Mouse (Mus musculus) limb, embryonic 10.5 days (tissue): ENCODE measurements around the gene Fas. TPM values are rescaled to one million over a fixed set of nuclear protein-coding genes. Genes with fewer than 3 reads are reported as not detected.

Source experiments
- DNase-seq: peaks from one replicate; pipeline ENCODE4 v3.0.0-alpha.2; 2017; ENCODE audit warnings: low spot score
- H3K27ac ChIP-seq: fragments of 300-500 bp; sonication (generic); 2 replicates; pipeline ENCODE4 v1.5.1; 2016; ENCODE audit warnings: mild to moderate bottlenecking
- H3K27me3 ChIP-seq: fragments of 300-500 bp; sonication (generic); 2 replicates; pipeline ENCODE4 v1.6.1; 2016; ENCODE audit warnings: low read depth, mild to moderate bottlenecking; ENCODE audit not compliant: poor library complexity, severe bottlenecking
- H3K36me3 ChIP-seq: fragments of 300-500 bp; sonication (generic); 2 replicates; pipeline ENCODE4 v1.6.1; 2016; ENCODE audit warnings: mild to moderate bottlenecking, moderate library complexity
- H3K4me1 ChIP-seq: fragments of 300-500 bp; sonication (generic); 2 replicates; pipeline ENCODE4 v1.6.1; 2016
- H3K4me3 ChIP-seq: fragments of 300-500 bp; sonication (generic); 2 replicates; pipeline ENCODE4 v1.5.1; 2016; ENCODE audit warnings: mild to moderate bottlenecking, moderate library complexity
- H3K9me3 ChIP-seq: fragments of 300-500 bp; sonication (generic); replicated peaks from 2 replicates; pipeline ENCODE4 v1.6.1; 2016; ENCODE audit warnings: mild to moderate bottlenecking
- WGBS: fragments of 180-500 bp; shearing (Covaris S2); methylation state at CpG from one replicate; pipeline ENCODE4 v1.1.7; 2016; 5-methylcytosine and 5-hydroxymethylcytosine counted together
- polyA plus RNA-seq: library from polyadenylated mRNA; unstranded; fragments of >200 nt; fragmentation: Nextera tagmentation; extraction: Ambion mirVana; gene quantifications from 2 replicates; pipeline ENCODE4 v1.2.1, GENCODE M21; 2016

The Fas gene
- 0.53 and 0.94 TPM in 2 replicates for polyA plus RNA-seq

DNA sequence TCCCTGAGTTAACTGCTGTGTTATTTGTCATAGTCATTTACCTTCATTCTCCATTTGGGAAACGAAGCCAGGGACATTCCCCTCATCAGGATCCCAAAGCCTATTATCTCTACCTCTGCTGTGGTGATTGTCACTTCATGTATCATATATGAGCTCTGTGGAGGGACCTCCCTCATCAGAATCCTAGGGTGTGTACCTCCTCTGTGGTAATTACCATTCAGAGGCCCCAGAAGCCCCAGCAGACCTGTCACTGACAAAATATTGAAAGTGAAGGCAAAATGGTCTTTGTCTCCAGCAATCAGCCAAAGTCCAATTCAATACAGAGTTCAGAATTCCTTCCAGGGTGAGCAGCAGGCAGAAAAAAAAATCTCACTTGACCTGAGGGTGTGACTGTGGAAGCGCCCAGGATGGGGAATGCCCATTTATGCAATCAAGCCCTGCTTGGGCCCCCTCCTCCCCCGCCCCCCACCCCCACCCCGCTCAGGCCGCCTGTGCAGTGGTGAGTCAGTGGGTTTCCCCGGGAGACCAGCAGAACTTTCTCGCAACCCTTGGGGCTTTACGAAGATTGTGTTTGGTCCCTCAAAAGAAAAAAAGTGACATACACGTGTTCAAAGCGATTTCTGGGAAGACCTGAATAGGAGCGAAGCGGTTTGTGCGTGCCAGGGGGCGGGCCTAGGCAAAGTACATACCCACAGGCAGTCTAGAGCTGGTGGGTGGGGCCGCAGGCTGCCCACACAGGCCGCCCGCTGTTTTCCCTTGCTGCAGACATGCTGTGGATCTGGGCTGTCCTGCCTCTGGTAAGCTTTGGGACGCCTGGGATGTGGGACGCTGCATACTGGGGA lies at the start of gene Fas:
TSS of gene Fas (plus strand) at position 719 of the 842 bp plus-strand sequence.
- Histone ChIP-seq H3K36me3 (no peaks in the 10 kb centered on the region), H3K27me3 (peaks cover 20% of the 10 kb centered on the region), H3K27ac (peak within 1 kb of the TSS; percentile 33), H3K4me1 (peaks cover 14% of the 10 kb centered on the region), H3K9me3 (no peaks in the 10 kb centered on the region), H3K4me3 (peak within 1 kb of the TSS; percentile 56)
- DNase-seq = peak; percentile 64
- WGBS = 4% methylated on average over 19 of the region's 19 CpGs

- no peaks in the 10 kb centered on the region for H3K27me3 ChIP-seq
- no peaks in the 10 kb centered on the region for H3K9me3 ChIP-seq
- WGBS = 73% methylated on average over 15 of the region's 15 CpGs
- no peaks in the 10 kb centered on the region for H3K4me1 ChIP-seq
- no peak overlapping the region for H3K4me3 ChIP-seq
- no peak overlapping the region for H3K27ac ChIP-seq
- no peak for DNase-seq
- peaks cover 28% of the 10 kb centered on the region for H3K36me3 ChIP-seq
These were observed 49.1 kb upstream of the Fas start for GRCm38 (mm10) chr19:34241247-34241915.

- no peaks in the 10 kb centered on the region for H3K4me1 ChIP-seq
- no peak for DNase-seq
- H3K36me3 ChIP-seq = peaks cover 14% of the 10 kb centered on the region
- H3K9me3 ChIP-seq = no peaks in the 10 kb centered on the region
- no peaks in the 10 kb centered on the region for H3K27me3 ChIP-seq
- H3K27ac ChIP-seq = no peak overlapping the region
- H3K4me3 ChIP-seq = no peak overlapping the region
These were observed 47.5 kb upstream of the Fas start for GRCm38 (mm10) chr19:34242925-34243324.

DNA sequence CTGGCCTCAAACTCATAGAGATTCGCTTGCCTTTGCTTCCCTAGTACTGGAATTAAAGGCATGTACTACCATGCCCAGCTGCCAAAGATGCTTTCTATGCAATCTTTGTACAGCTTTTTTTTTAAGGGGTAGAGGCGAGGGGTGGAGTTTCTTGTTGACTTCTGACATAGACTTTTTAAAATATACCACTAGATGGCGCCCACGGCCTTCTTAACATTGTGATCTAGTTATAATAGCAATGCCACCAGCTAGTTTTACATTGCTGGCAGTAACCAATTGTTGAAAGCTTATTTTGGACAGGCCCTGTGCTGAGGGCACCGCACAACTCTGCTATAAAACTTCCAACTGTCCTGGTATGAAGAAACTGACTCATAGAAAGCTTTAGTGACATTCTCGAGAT lies 46.4 kb upstream of the Fas start:
- Histone ChIP-seq H3K4me1 (no peaks in the 10 kb centered on the region), H3K27me3 (no peaks in the 10 kb centered on the region), H3K36me3 (peaks cover 6% of the 10 kb centered on the region; the same call in 1 of the 2 replicates), H3K27ac (no peak overlapping the region), H3K4me3 (no peak overlapping the region), H3K9me3 (no peaks in the 10 kb centered on the region)
- DNase-seq = peak; percentile 45
- 22% methylated on average over 6 of the region's 6 CpGs for WGBS

- WGBS = 82% methylated on average over 5 of the region's 5 CpGs
- Histone ChIP-seq H3K4me1 (no peaks in the 10 kb centered on the region), H3K4me3 (no peak overlapping the region), H3K9me3 (no peaks in the 10 kb centered on the region), H3K36me3 (no peaks in the 10 kb centered on the region), H3K27ac (no peak overlapping the region), H3K27me3 (no peaks in the 10 kb centered on the region)
- no peak for DNase-seq
These were observed 41.9 kb upstream of the Fas start for GRCm38 (mm10) chr19:34248558-34248957.

GRCm38 (mm10) chr19:34250621-34251020 lies 39.8 kb upstream of the Fas start:
- Histone ChIP-seq H3K27me3 (no peaks in the 10 kb centered on the region), H3K27ac (no peak overlapping the region), H3K9me3 (no peaks in the 10 kb centered on the region), H3K4me3 (no peak overlapping the region), H3K36me3 (no peaks in the 10 kb centered on the region), H3K4me1 (peaks cover 6% of the 10 kb centered on the region; the same call in 1 of the 2 replicates)
- WGBS = 88% methylated on average over 4 of the region's 4 CpGs
- DNase-seq = no peak

DNA sequence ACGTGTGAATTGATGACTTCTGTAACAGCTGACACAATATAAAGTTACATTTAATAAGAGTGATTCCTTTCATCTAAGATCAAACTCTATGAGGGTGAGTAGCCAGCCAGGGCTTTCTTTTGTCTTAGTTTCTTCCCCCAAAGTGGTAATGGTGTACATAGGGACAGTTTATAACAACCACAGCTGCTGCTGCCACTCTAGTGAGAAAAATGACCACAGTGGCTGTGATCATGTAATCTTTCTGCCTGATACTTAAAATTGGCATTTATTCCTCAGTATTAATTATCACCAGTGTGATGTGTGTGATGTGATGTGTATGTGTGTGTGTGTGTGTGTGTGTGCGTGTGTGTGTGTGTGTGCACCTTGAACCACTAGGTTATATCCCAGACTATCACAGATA lies 38.6 kb upstream of the Fas start:
- Histone ChIP-seq H3K36me3 (no peaks in the 10 kb centered on the region), H3K4me1 (peaks cover 6% of the 10 kb centered on the region; the same call in 1 of the 2 replicates), H3K27ac (no peak overlapping the region), H3K4me3 (no peak overlapping the region), H3K9me3 (no peaks in the 10 kb centered on the region), H3K27me3 (no peaks in the 10 kb centered on the region)
- WGBS = 80% methylated on average over 2 of the region's 2 CpGs
- no peak for DNase-seq

DNA sequence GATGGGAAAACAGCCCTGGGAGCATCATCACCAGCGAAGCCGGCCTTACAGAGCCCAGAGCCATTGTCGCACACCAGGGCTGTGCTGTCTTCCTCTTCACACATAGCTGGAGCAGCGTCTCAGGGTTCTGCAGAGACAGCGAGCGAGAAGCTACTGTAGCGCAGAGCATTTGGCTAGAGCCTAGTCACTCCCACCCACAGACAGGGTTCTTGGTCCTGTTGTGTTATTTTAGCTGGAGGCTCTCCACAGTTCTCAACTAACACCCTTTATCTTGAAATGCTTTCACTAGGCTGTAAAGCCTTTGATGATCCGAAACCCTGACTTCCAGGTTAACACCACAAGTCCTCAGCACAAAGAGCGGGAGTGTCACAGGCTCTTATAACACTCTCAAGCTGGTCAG lies 38.0 kb upstream of the Fas start:
- no peaks in the 10 kb centered on the region for H3K9me3 ChIP-seq
- 56% methylated on average over 9 of the region's 9 CpGs for WGBS
- no peak overlapping the region for H3K4me3 ChIP-seq

DNA sequence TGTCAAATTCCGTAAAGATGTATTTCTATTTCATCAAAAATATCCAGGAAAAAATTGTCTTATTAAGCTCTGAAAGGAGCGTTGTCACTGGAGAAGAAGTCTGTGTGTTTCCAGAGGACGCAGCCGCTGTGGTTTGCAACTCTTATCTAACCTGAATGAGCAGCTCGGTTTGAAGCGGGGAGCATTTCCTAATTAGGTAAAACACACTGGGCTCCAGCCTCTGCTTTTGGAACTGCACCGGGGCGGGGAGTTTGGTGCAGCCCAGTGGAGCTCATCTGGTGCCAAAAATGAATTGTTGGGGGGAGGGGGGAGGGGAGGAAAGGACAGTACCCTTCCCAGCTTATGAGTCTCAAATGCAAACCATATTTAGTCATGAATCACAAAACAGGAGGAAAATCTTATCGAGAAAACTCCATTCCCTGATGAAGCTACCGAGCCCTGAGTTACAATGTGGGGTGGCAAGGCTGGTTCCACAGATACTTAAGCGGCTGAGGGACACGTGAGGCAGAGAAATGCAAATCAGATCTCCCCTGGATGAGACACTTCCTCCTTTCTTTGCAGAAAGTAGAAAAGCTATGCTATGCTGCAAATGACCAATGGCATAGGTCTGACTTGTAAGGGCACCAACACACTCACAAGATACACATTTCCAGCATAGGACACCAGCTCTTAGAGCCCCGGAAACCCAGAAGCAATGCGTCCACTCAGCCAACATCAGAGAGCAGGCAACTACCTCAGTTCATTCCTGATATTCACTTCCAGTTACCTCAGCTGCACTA lies 36.2 kb upstream of the Fas start:
- Histone ChIP-seq H3K4me3 (no peak overlapping the region), H3K9me3 (no peaks in the 10 kb centered on the region), H3K4me1 (peaks cover 6% of the 10 kb centered on the region; the same call in 1 of the 2 replicates), H3K36me3 (no peaks in the 10 kb centered on the region), H3K27ac (no peak overlapping the region), H3K27me3 (no peaks in the 10 kb centered on the region)
- WGBS = 50% methylated on average over 14 of the region's 14 CpGs
- no peak for DNase-seq

More for the DNA sequence above, 38.0 kb upstream of the Fas start:
- DNase-seq = no peak
- no peaks in the 10 kb centered on the region for H3K36me3 ChIP-seq
- H3K27ac ChIP-seq = no peak overlapping the region
- H3K27me3 ChIP-seq = no peaks in the 10 kb centered on the region
- peaks cover 6% of the 10 kb centered on the region; the same call in 1 of the 2 replicates for H3K4me1 ChIP-seq

DNA sequence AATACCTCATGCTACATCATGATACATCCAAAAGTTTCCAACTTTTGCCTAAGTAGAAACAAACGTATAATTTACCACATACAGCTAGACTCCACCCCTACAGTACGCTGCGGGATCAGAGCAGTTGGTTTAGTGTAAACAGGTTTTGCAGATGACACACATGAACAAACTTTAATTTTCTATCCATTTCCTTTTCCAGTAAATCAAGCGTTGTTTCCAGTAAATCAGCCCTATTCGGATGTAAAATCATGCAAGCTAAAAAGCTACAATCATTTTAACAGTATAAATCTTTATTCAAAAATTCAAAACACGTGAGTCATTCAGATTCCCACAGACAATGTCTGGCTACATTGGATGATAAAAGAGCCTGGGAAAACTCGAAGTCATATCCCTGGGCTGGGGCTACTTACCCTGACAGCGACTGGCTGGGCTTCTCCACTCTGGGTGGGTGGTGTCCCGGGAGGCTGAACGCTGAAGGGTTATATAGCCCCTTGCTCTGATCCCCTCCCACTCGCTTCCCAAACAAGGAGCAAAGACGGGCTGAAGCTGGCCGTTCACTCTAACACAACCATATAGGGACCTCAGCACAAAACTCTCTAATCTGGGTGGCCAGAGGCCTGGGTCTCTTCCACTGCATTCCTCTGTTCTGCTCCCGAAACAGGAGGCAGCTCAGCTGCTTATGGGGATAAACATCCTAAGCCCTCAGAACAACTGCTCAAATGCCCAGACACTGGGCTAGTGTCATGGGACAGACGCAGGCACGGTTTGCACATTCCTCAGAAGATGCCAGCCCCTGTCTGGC lies 35.4 kb upstream of the Fas start, which contains the start of gene Acta2:
TSS of gene Acta2 (minus strand) at position 711 of the 802 bp plus-strand sequence.
- Histone ChIP-seq H3K9me3 (no peaks in the 10 kb centered on the region), H3K36me3 (no peaks in the 10 kb centered on the region), H3K27me3 (no peaks in the 10 kb centered on the region), H3K4me1 (peaks cover 6% of the 10 kb centered on the region; the same call in 1 of the 2 replicates), H3K4me3 (no peak within 1 kb of the TSS), H3K27ac (no peak within 1 kb of the TSS)
- DNase-seq = peak; percentile 32
- 49% methylated on average over 16 of the region's 16 CpGs for whole genome bisulfite sequencing

GRCm38 (mm10) chr19:34256149-34256548 lies 34.3 kb upstream of the Fas start:
- WGBS = 81% methylated on average over 5 of the region's 5 CpGs
- Histone ChIP-seq H3K4me3 (no peak overlapping the region), H3K4me1 (peaks cover 6% of the 10 kb centered on the region; the same call in 1 of the 2 replicates), H3K27me3 (no peaks in the 10 kb centered on the region), H3K9me3 (no peaks in the 10 kb centered on the region), H3K36me3 (no peaks in the 10 kb centered on the region), H3K27ac (no peak overlapping the region)
- DNase-seq = no peak

DNA sequence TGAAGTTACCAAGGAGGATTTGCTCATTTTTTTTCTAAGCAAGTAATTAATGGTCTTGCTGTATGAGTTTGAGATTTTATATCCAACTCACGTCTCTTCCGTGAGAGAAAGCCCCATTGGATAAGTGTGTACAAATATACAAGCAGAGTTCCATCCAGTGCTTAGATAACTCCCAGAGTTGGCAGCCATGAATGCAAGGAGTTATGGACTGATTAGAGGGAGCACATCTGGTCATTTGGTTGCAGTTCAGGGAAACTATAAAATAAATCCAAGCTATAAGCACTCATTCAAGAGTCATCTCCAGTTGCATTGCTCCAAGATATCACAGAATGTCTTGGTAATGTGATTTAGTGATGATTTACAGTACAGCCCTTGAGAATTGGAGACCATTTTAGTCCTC lies 33.5 kb upstream of the Fas start:
- Histone ChIP-seq H3K27ac (no peak overlapping the region), H3K4me1 (peaks cover 6% of the 10 kb centered on the region; the same call in 1 of the 2 replicates), H3K4me3 (no peak overlapping the region), H3K9me3 (no peaks in the 10 kb centered on the region), H3K27me3 (no peaks in the 10 kb centered on the region), H3K36me3 (no peaks in the 10 kb centered on the region)
- DNase-seq = no peak
- WGBS = 92% methylated on average over 2 of the region's 2 CpGs
